Mouse (Mus musculus) intestine, postnatal 0 days (tissue): Measurements from ENCODE around the gene Speer4d. TPM values are rescaled to one million over a fixed set of nuclear protein-coding genes. Genes with fewer than 3 reads are reported as not detected.
"Not testable (repeated sequence)": the region's sequence is repeated elsewhere in the genome, so short reads cannot be mapped to it uniquely, and the experiment has no call there.

Source experiments
- ATAC-seq: fragments of 200-750 bp; cut with Nextera tagmentation; 2 replicates; pipeline ENCODE4 v1.8.0; 2017; ENCODE audit warnings: mild to moderate bottlenecking, moderate TSS enrichment, moderate library complexity
- H3K27ac ChIP-seq: fragments of 300-500 bp; sonication (generic); 2 replicates; pipeline ENCODE4 v1.5.1; 2014; ENCODE audit warnings: mild to moderate bottlenecking, low read depth, low read length, moderate library complexity
- H3K27me3 ChIP-seq: fragments of 300-500 bp; sonication (generic); replicated peaks from 2 replicates; pipeline ENCODE4 v1.6.1; 2014; ENCODE audit warnings: low read length, mixed read lengths; ENCODE audit not compliant: control insufficient read depth, insufficient read depth
- H3K36me3 ChIP-seq: fragments of 300-500 bp; sonication (generic); 2 replicates; pipeline ENCODE4 v1.6.1; 2014; ENCODE audit warnings: mild to moderate bottlenecking, moderate library complexity; ENCODE audit not compliant: control insufficient read depth, insufficient read depth
- H3K4me1 ChIP-seq: fragments of 300-500 bp; sonication (generic); replicated peaks from 2 replicates; pipeline ENCODE4 v1.6.1; 2014; ENCODE audit warnings: antibody characterized with exemption, low read length, mixed read lengths; ENCODE audit not compliant: control insufficient read depth, insufficient read depth
- H3K4me2 ChIP-seq: fragments of 300-500 bp; sonication (generic); replicated peaks from 2 replicates; pipeline ENCODE4 v1.6.1; 2014; ENCODE audit warnings: low read depth, mild to moderate bottlenecking, moderate library complexity
- H3K4me3 ChIP-seq: fragments of 300-500 bp; sonication (generic); 2 replicates; pipeline ENCODE4 v1.5.1; 2014; ENCODE audit warnings: low read depth, low read length
- H3K9ac ChIP-seq: fragments of 300-500 bp; sonication (generic); 2 replicates; pipeline ENCODE4 v1.6.1; 2014; ENCODE audit warnings: mild to moderate bottlenecking, low read depth, low read length
- H3K9me3 ChIP-seq: fragments of 300-500 bp; sonication (generic); 2 replicates; pipeline ENCODE4 v1.6.1; 2016; ENCODE audit warnings: mixed run types; ENCODE audit not compliant: control insufficient read depth
- CTCF ChIP-seq: sonication (generic); IDR thresholded peaks from 2 replicates; pipeline ENCODE4 v1.5.1; 2016; ENCODE audit warnings: low read depth, mild to moderate bottlenecking, control low read depth, antibody characterized with exemption, moderate library complexity
- WGBS: fragments of 180-500 bp; shearing (Covaris S2); extraction: QIAGEN DNeasy Blood & Tissue Kit; methylation state at CpG from one replicate; pipeline ENCODE4 v1.1.7; 2014; 5-methylcytosine and 5-hydroxymethylcytosine counted together
- polyA plus RNA-seq: library from polyadenylated mRNA; unstranded; fragments of >200 nt; fragmentation: Nextera tagmentation; extraction: Ambion mirVana; gene quantifications from 2 replicates; pipeline ENCODE4 v1.2.1, GENCODE M21; 2015

Speer4d gene
- polyA plus RNA-seq, 1 experiment from 2014 or later = not detected

GRCm38 (mm10) chr5:15600342-15600741 lies 18.5 kb upstream of the Speer4d start:
- H3K4me1 ChIP-seq, H3K9ac ChIP-seq, ATAC-seq, H3K27ac ChIP-seq, H3K4me3 ChIP-seq, H3K27me3 ChIP-seq, H3K4me2 ChIP-seq, H3K9me3 ChIP-seq, H3K36me3 ChIP-seq: not testable (repeated sequence)
- 37% methylated on average over 4 of the region's 4 CpGs for WGBS
- TF ChIP-seq CTCF = peak; percentile 46

- H3K4me2 ChIP-seq, H3K4me1 ChIP-seq, H3K9me3 ChIP-seq, H3K36me3 ChIP-seq, H3K27ac ChIP-seq, H3K9ac ChIP-seq, H3K27me3 ChIP-seq, H3K4me3 ChIP-seq: not testable (repeated sequence)
- peak; percentile 41; the same call in 1 of the 2 replicates for ATAC-seq
- 51% methylated on average over 5 of the region's 5 CpGs for WGBS
Observed at GRCm38 (mm10) chr5:15601481-15601880, 17.4 kb upstream of the Speer4d start.

- not testable (repeated sequence) for H3K9ac ChIP-seq, H3K27ac ChIP-seq, H3K4me3 ChIP-seq, H3K4me2 ChIP-seq, H3K36me3 ChIP-seq, H3K9me3 ChIP-seq, H3K27me3 ChIP-seq, H3K4me1 ChIP-seq
- 71% methylated on average over 3 of the region's 3 CpGs for WGBS
- 0 out of 2 replicates have a peak, but pooled peaks have one; percentile 15 for ATAC-seq
Observed at GRCm38 (mm10) chr5:15601960-15602359, 16.9 kb upstream of the Speer4d start.

GRCm38 (mm10) chr5:15602424-15602947 lies 16.4 kb upstream of the Speer4d start:
- H3K27ac ChIP-seq, H3K36me3 ChIP-seq, H3K27me3 ChIP-seq, H3K9ac ChIP-seq, ATAC-seq, H3K4me1 ChIP-seq, H3K9me3 ChIP-seq, H3K4me2 ChIP-seq, H3K4me3 ChIP-seq: not testable (repeated sequence)
- WGBS = 59% methylated on average over 3 of the region's 3 CpGs

- H3K27ac ChIP-seq, H3K9ac ChIP-seq, H3K36me3 ChIP-seq, H3K9me3 ChIP-seq, H3K27me3 ChIP-seq, H3K4me2 ChIP-seq, H3K4me1 ChIP-seq, H3K4me3 ChIP-seq, ATAC-seq: not testable (repeated sequence)
- 52% methylated on average over 2 of the region's 2 CpGs for WGBS
Observed at GRCm38 (mm10) chr5:15603008-15603407, 15.9 kb upstream of the Speer4d start.

GRCm38 (mm10) chr5:15603585-15603984 lies 15.3 kb upstream of the Speer4d start:
- not testable (repeated sequence) for ATAC-seq, H3K36me3 ChIP-seq
- WGBS = 68% methylated on average over 8 of the region's 8 CpGs

GRCm38 (mm10) chr5:15606677-15607076 lies 12.2 kb upstream of the Speer4d start:
- peak; percentile 61 for ATAC-seq
- not testable (repeated sequence) for H3K4me2 ChIP-seq

More at GRCm38 (mm10) chr5:15603585-15603984, 15.3 kb upstream of the Speer4d start:
- H3K4me3 ChIP-seq, H3K27me3 ChIP-seq, H3K9me3 ChIP-seq, H3K27ac ChIP-seq, H3K4me1 ChIP-seq, H3K9ac ChIP-seq, H3K4me2 ChIP-seq: not testable (repeated sequence)

More at GRCm38 (mm10) chr5:15606677-15607076, 12.2 kb upstream of the Speer4d start:
- WGBS = 70% methylated on average over 5 of the region's 6 CpGs
- not testable (repeated sequence) for H3K27me3 ChIP-seq, H3K9me3 ChIP-seq, H3K27ac ChIP-seq, H3K9ac ChIP-seq, H3K4me3 ChIP-seq, H3K4me1 ChIP-seq, H3K36me3 ChIP-seq
